Mouse (Mus musculus): Measurements from ENCODE around the gene Fkbp6. TPM values are rescaled to one million over a fixed set of nuclear protein-coding genes. Genes with fewer than 3 reads are reported as not detected.

The Fkbp6 gene
- polyA plus RNA-seq, 2 experiments: 0.03 TPM; not detected in 1

- TF ChIP-seq CTCF (IDR thresholded peaks at IDR 0.05; ENCODE audit: low read depth) (no peak), EP300 (IDR thresholded peaks at IDR 0.05; ENCODE audit: low read depth) (no peak)
- no peak overlapping the region for H3K4me3 ChIP-seq (ENCODE audit: insufficient read depth in 1 of 2, low read depth in 2 of 2, low read length in 2 of 2)
- H3K4me2 ChIP-seq (ENCODE audit: low read depth): no peak overlapping the region
- no peaks in the 10 kb centered on the region for H3K9me3 ChIP-seq (ENCODE audit: control insufficient read depth, low read length)
- DNase-seq (ENCODE audit: low read depth in 3 of 3, low spot score in 3 of 3) (no peak), ATAC-seq (ENCODE audit: insufficient read depth) (no peak)
- WGBS (ENCODE audit: insufficient replicate concordance): 56% methylated on average over 4 of the region's 4 CpGs
- H3K36me3 ChIP-seq (replicated peaks; ENCODE audit: control insufficient read depth, insufficient read depth, low read depth): no peaks in the 10 kb centered on the region
- H3K9ac ChIP-seq (replicated peaks): no peak overlapping the region
- no peaks in the 10 kb centered on the region for H3K4me1 ChIP-seq (replicated peaks; ENCODE audit: control insufficient read depth in 2 of 2, insufficient read depth in 2 of 2, low read length in 1 of 2)
- H3K27me3 ChIP-seq (ENCODE audit: control insufficient read depth, insufficient read depth, low read length): no peaks in the 10 kb centered on the region
- H3K27ac ChIP-seq: no peak overlapping the region
These were observed 20.4 kb downstream of the Fkbp6 start for GRCm38 (mm10) chr5:135329471-135329870.

- Histone ChIP-seq H3K27me3 (ENCODE audit: control insufficient read depth, insufficient read depth, low read length) (no peaks in the 10 kb centered on the region), H3K27ac (no peak overlapping the region), H3K9me3 (ENCODE audit: control insufficient read depth, low read length) (no peaks in the 10 kb centered on the region), H3K4me1 (replicated peaks; ENCODE audit: control insufficient read depth in 2 of 2, insufficient read depth in 2 of 2, low read length in 1 of 2) (no peaks in the 10 kb centered on the region), H3K36me3 (replicated peaks; ENCODE audit: control insufficient read depth, insufficient read depth, low read depth) (no peaks in the 10 kb centered on the region), H3K4me3 (ENCODE audit: insufficient read depth in 1 of 2, low read depth in 2 of 2, low read length in 2 of 2) (no peak overlapping the region), H3K9ac (replicated peaks) (no peak overlapping the region), H3K4me2 (ENCODE audit: low read depth) (no peak overlapping the region)
- WGBS (ENCODE audit: insufficient replicate concordance): 34% methylated on average over 3 of the region's 3 CpGs
- no peak for DNase-seq (ENCODE audit: low read depth in 3 of 3, low spot score in 3 of 3)
- no peak for ATAC-seq (ENCODE audit: insufficient read depth)
- TF ChIP-seq CTCF (IDR thresholded peaks at IDR 0.05; ENCODE audit: low read depth) (no peak), EP300 (IDR thresholded peaks at IDR 0.05; ENCODE audit: low read depth) (no peak)
These were observed 23.7 kb downstream of the Fkbp6 start for GRCm38 (mm10) chr5:135326121-135326659.

GRCm38 (mm10) chr5:135322197-135322596 is 27.6 kb downstream of the Fkbp6 start:
- ATAC-seq (ENCODE audit: insufficient read depth) (no peak), DNase-seq (ENCODE audit: low read depth in 3 of 3, low spot score in 3 of 3) (no peak)
- H3K9ac ChIP-seq (replicated peaks): no peak overlapping the region
- 59% methylated on average over 1 of the region's 1 CpGs for WGBS (ENCODE audit: insufficient replicate concordance)
- no peak overlapping the region for H3K4me2 ChIP-seq (ENCODE audit: low read depth)
- no peaks in the 10 kb centered on the region for H3K27me3 ChIP-seq (ENCODE audit: control insufficient read depth, insufficient read depth, low read length)
- H3K36me3 ChIP-seq (replicated peaks; ENCODE audit: control insufficient read depth, insufficient read depth, low read depth): no peaks in the 10 kb centered on the region
- H3K9me3 ChIP-seq (ENCODE audit: control insufficient read depth, low read length): no peaks in the 10 kb centered on the region
- H3K4me3 ChIP-seq (ENCODE audit: insufficient read depth in 1 of 2, low read depth in 2 of 2, low read length in 2 of 2): no peak overlapping the region
- TF ChIP-seq CTCF (IDR thresholded peaks at IDR 0.05; ENCODE audit: low read depth) (no peak), EP300 (IDR thresholded peaks at IDR 0.05; ENCODE audit: low read depth) (no peak)
- H3K4me1 ChIP-seq (replicated peaks; ENCODE audit: control insufficient read depth in 2 of 2, insufficient read depth in 2 of 2, low read length in 1 of 2): no peaks in the 10 kb centered on the region
- H3K27ac ChIP-seq: no peak overlapping the region

GRCm38 (mm10) chr5:135319856-135320255 is 30.0 kb downstream of the Fkbp6 start:
- TF ChIP-seq EP300 (IDR thresholded peaks at IDR 0.05; ENCODE audit: low read depth) (no peak), CTCF (IDR thresholded peaks at IDR 0.05; ENCODE audit: low read depth) (no peak)
- Histone ChIP-seq H3K4me3 (ENCODE audit: insufficient read depth in 1 of 2, low read depth in 2 of 2, low read length in 2 of 2) (no peak overlapping the region), H3K9me3 (ENCODE audit: control insufficient read depth, low read length) (no peaks in the 10 kb centered on the region), H3K27me3 (ENCODE audit: control insufficient read depth, insufficient read depth, low read length) (no peaks in the 10 kb centered on the region), H3K27ac (no peak overlapping the region), H3K9ac (replicated peaks) (no peak overlapping the region), H3K36me3 (replicated peaks; ENCODE audit: control insufficient read depth, insufficient read depth, low read depth) (no peaks in the 10 kb centered on the region), H3K4me2 (ENCODE audit: low read depth) (no peak overlapping the region), H3K4me1 (replicated peaks; ENCODE audit: control insufficient read depth in 2 of 2, insufficient read depth in 2 of 2, low read length in 1 of 2) (no peaks in the 10 kb centered on the region)
- ATAC-seq (ENCODE audit: insufficient read depth): no peak
- WGBS (ENCODE audit: insufficient replicate concordance): 53% methylated on average over 2 of the region's 2 CpGs
- no peak for DNase-seq (ENCODE audit: low read depth in 3 of 3, low spot score in 3 of 3)

GRCm38 (mm10) chr5:135316177-135316576 is 33.7 kb downstream of the Fkbp6 start:
- H3K4me1 ChIP-seq (replicated peaks; ENCODE audit: control insufficient read depth in 2 of 2, insufficient read depth in 2 of 2, low read length in 1 of 2): no peaks in the 10 kb centered on the region
- no peak overlapping the region for H3K4me2 ChIP-seq (ENCODE audit: low read depth)
- H3K9me3 ChIP-seq (ENCODE audit: control insufficient read depth, low read length): no peaks in the 10 kb centered on the region
- 50% methylated on average over 3 of the region's 3 CpGs for WGBS (ENCODE audit: insufficient replicate concordance)
- DNase-seq (ENCODE audit: low read depth in 3 of 3, low spot score in 3 of 3) (no peak), ATAC-seq (ENCODE audit: insufficient read depth) (no peak)
- H3K27ac ChIP-seq: no peak overlapping the region
- no peak overlapping the region for H3K4me3 ChIP-seq (ENCODE audit: insufficient read depth in 1 of 2, low read depth in 2 of 2, low read length in 2 of 2)
- H3K36me3 ChIP-seq (replicated peaks; ENCODE audit: control insufficient read depth, insufficient read depth, low read depth): no peaks in the 10 kb centered on the region
- no peak overlapping the region for H3K9ac ChIP-seq (replicated peaks)
- TF ChIP-seq CTCF (IDR thresholded peaks at IDR 0.05; ENCODE audit: low read depth) (no peak), EP300 (IDR thresholded peaks at IDR 0.05; ENCODE audit: low read depth) (no peak)
- H3K27me3 ChIP-seq (ENCODE audit: control insufficient read depth, insufficient read depth, low read length): no peaks in the 10 kb centered on the region
